Mouse (Mus musculus) gastrocnemius, postnatal 36 days (tissue): Measurements from ENCODE around the gene 1700088E04Rik. TPM values are rescaled to one million over a fixed set of nuclear protein-coding genes. Genes with fewer than 3 reads are reported as not detected.

Experiments used
- DNase-seq, 2 experiments: peaks; one replicate each; pipeline ENCODE4 v3.0.0; 2022
- intact Hi-C: fragments of 180-260 bp; cut with DNase I; formaldehyde crosslinking; loops from one replicate; pipeline ENCODE4 v1.15.1; 2025
- total RNA-seq, 2 experiments: library from RNA; stranded (reverse); gene quantifications; 2 replicates each; pipeline ENCODE4 v1.2.3; 2021

1700088E04Rik gene
- total RNA-seq, 2 experiments from 2014 or later = 0.66 to 1.2 TPM

DNA sequence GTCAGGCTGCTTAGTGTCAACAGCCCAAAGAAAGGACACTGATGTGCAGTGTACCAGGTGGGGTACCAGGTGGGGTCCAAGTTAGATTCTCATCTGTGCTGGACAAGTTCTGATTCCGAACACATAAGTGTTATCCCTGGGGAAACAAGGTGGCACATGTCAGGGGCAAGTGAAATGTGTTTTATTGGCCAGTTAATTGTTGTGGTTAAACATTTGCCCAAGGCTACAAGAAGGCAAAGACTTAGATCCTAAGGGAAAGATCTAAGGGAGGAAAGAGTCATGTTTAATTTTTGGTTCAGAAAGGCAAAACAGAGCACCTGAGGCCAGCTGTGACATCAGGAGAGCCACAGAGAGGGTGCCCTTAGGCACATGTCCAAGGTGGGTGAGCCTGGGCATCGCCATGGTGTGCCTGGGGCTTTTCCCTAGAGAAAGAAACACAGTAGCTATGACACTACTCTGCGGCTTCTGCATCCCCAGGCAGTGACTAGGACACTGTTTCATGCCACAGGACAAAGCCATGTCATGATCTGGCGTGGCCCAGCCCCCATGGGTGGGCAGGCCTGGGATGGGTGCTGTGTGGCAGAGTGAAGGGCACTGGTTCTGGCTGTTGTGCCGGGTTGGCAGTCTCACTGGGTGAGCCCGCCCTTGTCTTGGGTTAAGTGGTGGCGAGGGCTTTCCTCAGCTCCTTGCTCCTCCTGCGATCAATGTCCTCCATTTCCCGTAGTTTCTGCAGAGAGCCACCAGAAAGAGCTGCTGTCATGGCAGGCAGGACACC is 6.4 kb downstream of the 1700088E04Rik start:
- no peak for DNase-seq
- intact Hi-C loops = no loop called here

- peak; percentile 44 to 55 for DNase-seq
- intact Hi-C loops = no loop called here
Observed at GRCm38 (mm10) chr15:79133191-79133661, 7.8 kb downstream of the 1700088E04Rik start.

GRCm38 (mm10) chr15:79131442-79131841 is 9.6 kb downstream of the 1700088E04Rik start:
- intact Hi-C loops = no loop called here
- DNase-seq = peak; percentile 74 to 77

DNA sequence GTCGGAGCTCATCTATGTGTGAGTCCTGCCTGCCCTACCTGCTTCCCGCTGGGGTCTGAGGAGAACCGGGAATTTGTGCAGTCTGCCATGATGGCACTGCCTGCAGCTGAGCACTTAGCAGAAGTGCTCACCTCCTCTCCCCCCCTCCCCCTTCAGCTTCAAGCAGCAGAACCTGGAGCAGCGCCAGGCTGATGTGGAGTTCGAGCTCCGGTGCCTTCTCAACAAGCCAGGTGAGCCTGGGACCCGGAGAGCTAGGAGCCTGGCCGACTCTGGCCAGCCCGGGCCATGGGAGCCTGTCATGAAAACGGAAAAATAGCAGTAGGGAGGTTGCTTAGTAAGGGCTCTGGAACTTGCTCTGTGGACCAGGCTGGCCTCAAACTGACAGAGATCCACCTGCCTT is 10.3 kb downstream of the 1700088E04Rik start:
- no peak for DNase-seq
- intact Hi-C loops = no loop called here

- intact Hi-C loops = no loop called here
- no peak for DNase-seq
Observed at GRCm38 (mm10) chr15:79129311-79129710, 11.7 kb downstream of the 1700088E04Rik start.

- DNase-seq = no peak
- intact Hi-C loops = no loop called here
Observed at GRCm38 (mm10) chr15:79128208-79128607, 12.8 kb downstream of the 1700088E04Rik start.

DNA sequence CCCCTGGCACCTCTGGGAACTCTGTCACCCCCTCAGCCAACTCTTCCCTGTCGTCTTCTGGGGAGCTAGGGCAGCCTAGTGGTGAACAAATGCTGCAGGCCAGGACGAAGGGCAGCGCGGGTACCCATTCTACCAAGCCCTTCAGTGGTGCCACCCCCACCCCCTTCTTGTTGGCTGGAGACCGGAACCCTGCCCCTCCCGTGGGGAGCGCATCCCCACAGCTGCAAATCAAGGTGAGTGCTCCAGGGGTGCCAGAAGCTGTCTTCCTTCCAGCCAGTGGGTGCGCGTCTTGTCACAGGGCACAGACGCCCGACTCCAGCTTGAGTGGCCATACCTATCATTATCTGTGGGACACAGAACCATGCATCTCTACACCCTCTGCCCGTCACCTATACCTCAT is 14.0 kb downstream of the 1700088E04Rik start:
- no peak for DNase-seq
- intact Hi-C loops = no loop called here

DNA sequence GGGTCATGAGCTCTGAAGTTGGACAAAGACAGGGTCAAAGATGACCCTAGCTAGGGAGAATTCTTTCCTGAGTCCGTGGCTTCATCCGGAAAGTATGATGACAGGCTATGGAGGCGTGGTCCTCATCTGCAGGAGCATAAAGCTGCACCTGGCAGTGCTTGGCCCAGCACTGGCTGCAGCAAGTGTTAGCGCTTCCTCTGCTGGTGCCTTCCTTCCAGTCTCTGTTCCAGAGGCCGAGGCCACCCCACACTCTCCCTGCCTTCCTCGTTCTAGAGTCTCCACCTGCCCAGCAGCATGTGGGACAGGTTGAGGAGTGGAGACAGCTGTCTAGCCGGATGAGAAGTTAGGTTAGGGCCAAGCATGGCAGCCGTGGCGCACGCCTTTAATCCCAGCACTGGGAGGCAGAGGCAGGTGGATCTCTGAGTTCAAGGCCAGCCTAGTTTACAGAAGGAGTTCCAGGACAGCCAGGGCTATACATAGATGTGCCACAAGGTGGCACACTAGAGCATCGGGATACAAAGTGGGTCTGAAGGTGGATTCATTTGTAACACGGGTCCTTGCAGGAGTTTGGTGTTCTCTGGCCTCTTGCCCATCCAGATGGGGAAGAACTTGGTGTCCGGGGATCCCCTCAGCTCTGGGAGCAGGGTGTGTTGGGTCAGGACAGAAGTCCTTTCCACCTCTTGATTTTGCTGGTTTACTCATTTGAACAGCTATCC is 14.7 kb downstream of the 1700088E04Rik start:
- intact Hi-C loops = no loop called here
- DNase-seq = peak in 1 of 2 experiments; percentile 47

DNA sequence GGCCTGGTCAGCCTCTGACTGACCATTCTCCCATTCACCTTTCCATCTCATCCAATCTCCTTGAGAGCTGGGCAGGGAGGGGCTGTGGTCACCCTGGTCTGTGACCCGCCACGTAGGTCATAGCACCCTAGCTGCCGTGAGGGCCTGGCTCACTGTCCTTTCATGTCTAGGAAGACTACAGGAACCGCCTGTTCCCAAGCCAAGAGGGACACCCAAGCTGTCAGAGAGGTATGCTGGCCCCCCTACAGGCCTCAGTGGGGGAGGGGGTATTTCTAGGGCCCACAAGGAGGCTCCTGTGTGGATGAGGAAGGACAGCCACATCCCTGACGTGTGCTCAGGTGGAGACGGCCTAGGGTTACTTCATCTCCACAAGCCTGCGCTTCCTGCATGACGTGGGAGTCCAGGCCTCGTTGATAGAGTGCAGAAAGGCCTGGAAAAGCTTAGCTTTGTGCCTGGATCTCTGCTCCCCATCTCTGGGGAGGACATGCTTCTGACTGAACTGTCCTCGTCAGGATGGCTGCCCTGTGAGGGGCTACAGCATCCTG is 16.6 kb downstream of the 1700088E04Rik start:
- intact Hi-C loops = no loop called here
- no peak for DNase-seq

DNA sequence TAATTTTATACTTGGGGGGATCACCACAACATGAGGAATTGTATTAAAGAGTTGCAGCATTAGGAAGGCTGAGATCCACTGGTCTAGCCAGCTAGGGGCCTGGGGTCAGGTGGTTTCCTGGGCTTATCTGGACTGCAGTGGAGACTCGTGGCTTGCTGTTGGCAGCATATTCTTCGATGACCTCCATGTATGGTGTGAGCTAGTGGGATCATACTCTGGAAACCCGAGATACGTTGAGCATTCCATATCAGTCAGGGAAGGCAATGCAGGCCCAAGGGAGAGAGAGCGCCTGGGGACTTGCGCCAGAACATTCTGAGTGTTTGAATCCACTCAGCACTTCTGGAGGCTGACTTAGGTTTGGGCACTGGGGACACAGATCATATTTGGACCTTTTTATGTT is 17.3 kb downstream of the 1700088E04Rik start:
- intact Hi-C loops = no loop called here
- DNase-seq = no peak

GRCm38 (mm10) chr15:79122546-79122945 is 18.5 kb downstream of the 1700088E04Rik start:
- DNase-seq = no peak
- intact Hi-C loops = no loop called here

GRCm38 (mm10) chr15:79122119-79122518 is 18.9 kb downstream of the 1700088E04Rik start:
- no peak for DNase-seq
- intact Hi-C loops = no loop called here

DNA sequence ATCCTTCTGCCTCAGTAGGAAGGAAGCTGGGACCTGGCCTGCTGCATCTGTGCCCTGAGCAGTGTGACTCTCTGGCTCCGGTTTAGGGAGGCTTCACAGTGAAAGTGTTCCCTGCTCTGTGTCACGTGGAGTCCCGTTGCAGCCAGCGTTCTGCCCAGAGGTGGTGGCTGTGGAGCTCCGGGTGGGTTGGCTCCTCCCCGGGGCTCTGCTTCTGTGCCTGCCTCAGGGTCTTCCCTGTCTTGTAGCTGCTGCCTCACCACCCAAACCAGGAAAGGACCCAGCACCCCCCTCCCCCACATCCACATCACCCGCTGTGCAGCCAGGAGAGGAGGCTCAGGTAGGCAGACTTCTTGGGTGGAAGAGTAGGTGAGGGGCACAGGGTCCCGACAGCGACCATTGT is 21.6 kb downstream of the 1700088E04Rik start:
- intact Hi-C loops = no loop called here
- no peak for DNase-seq

DNA sequence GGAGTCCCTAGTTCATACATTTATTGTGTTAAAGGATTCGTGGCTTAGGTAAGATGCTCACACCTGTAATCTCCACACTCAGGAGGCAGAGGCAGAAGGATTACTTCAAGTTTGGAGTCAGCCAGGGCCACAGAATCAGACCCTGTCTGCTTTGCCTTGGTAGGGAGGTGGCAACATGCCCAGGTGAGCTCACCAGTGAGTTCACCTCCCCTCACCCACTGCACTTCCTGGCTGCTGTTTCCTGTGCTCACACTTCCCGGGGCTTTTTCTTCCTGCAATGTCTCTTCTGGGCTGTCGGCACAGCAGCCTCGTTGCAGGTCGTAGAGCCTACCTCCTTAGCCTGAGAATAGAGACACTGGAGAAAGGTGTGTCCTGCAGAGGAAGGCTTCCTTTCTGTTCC is 25.8 kb downstream of the 1700088E04Rik start:
- intact Hi-C loops = no loop called here
- no peak for DNase-seq

GRCm38 (mm10) chr15:79111774-79112173 is 29.3 kb downstream of the 1700088E04Rik start:
- no peak for DNase-seq
- intact Hi-C loops = no loop called here

GRCm38 (mm10) chr15:79110528-79110927 is 30.5 kb downstream of the 1700088E04Rik start:
- intact Hi-C loops = no loop called here
- no peak for DNase-seq

GRCm38 (mm10) chr15:79110031-79110430 is 31.0 kb downstream of the 1700088E04Rik start:
- intact Hi-C loops = no loop called here
- DNase-seq = no peak

DNA sequence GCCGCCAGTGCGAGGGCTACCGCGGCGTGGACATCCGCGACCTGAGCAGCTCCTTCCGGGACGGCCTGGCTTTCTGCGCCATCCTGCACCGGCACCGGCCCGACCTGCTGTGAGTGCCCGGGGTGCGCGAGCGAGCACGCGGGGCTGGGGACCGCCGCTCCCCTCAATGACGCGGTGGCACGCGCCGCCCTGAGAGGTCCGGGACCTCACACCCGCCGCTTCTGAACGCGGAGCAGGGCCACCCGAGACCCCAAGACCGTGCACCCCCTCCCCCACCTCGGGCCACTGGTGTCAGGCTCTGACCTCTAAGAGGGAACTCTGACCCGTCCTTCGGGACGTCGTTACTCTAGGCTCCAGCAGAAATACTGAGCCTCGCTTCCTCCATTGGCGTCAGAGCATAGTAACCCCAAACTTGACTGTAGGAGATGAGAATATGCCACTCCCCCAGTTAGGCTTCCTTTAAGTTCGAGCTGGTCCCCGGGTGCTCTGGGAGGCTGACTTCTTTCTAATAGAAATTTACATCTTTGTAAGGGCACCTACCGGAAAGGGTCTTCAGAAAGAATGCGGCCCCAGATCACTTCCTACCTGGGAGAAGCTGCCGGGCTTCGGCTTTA is 31.6 kb downstream of the 1700088E04Rik start:
- no peak for DNase-seq
- intact Hi-C loops = no loop called here

- intact Hi-C loops = no loop called here
- DNase-seq = peak; percentile 63 to 66
Observed at GRCm38 (mm10) chr15:79108421-79109320, 32.4 kb downstream of the 1700088E04Rik start, which contains the start of gene Micall1. Gene Micall1 (plus strand): TSS chr15:79108898.

DNA sequence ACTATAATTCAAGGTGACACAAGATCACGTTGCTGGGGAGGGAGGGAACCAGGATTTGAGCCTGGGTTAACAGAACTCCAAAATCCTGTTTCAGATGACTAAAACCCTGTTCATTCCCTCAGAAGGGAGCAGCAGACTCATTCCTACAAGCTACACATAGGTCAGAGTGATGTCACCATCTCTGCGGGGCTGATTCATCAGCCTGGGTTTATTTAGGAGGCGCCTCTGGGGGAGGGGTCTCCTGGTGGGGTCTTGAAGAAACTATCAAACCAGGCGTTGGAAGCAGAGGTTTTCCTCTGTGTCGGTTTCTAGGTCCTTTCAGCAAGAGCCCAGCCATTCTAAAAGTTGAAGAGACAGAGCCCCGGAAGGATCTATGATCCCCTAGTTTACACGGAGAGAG is 33.1 kb downstream of the 1700088E04Rik start:
- DNase-seq = no peak
- intact Hi-C loops = no loop called here
